Mouse (Mus musculus) C2C12 (cell line): ENCODE data around the gene Clint1.

ENCODE experiments used
- CTCF ChIP-seq: IDR thresholded peaks from one replicate; pipeline ENCODE4 v1.5.1; 2011; ENCODE audit not compliant: control insufficient read depth, insufficient read depth, insufficient read length
- MYOD1 ChIP-seq: IDR thresholded peaks from one replicate; pipeline ENCODE4 v1.6.1; 2011; ENCODE audit warnings: low read depth; ENCODE audit not compliant: control insufficient read depth, insufficient read length

DNA sequence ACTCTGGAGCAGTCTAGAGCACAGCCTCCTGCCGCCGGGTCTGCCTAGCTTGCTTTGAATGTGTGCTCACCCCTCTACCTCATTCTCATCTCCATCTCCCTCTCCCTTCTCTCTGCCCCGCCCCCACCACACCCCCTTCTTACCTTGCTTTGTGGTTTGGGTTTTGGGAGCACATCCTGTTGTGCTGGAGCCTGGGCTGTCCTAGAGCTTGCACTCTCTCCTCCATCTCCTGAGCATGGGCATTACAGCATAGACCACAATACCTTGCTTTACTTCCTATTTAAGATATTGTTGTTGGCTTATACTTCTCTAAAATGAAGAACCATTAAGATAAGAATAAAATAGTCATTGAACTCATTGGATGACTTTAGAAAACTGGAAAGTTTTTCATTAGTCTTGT, 38.1 kb downstream of the Clint1 start:
- TF ChIP-seq CTCF: no peak
- TF ChIP-seq MYOD1: no peak
